Mouse (Mus musculus): ENCODE data around the gene Gp5. TPM values are rescaled to one million over a fixed set of nuclear protein-coding genes. Genes with fewer than 3 reads are reported as not detected.
"Not testable (repeated sequence)": the region's sequence is repeated elsewhere in the genome, so short reads cannot be mapped to it uniquely, and the experiment has no call there.

The Gp5 gene
- polyA plus RNA-seq (2012; rRNA removed), result 0.57 and 0.96 TPM in 2 replicates

DNA sequence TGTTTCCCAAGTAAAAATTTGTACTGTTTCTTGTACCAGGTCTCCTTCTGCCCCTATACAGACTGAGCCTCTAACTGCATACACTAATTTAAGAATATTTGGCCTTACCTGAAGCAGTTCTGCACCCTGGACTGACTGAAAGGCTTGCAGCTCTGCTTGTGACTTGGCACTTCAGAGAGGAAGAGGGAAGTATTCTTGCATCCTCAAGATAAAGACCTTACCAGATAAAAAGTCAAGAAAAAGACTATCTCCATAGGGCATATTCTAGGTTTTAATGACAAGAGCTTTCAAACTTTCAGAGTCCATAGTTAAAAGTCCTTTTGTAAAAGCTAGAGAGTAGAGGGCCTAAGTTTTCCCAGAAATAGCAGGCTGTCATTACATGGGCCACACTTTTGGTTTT is at the start of gene Gp5:
TSS of gene Gp5 (minus strand) at position 133 of the 400 bp plus-strand sequence.
- DNase-seq (ENCODE audit: low read depth), result no peak
- TF ChIP-seq POLR2A (IDR thresholded peaks at IDR 0.05; ENCODE audit: borderline replicate concordance, extremely low read depth, insufficient read depth, insufficient read length, poor library complexity, severe bottlenecking) (no peak), CTCF (IDR thresholded peaks at IDR 0.05; ENCODE audit: borderline replicate concordance, extremely low read depth, insufficient read depth, insufficient read length) (no peak)

- DNase-seq (ENCODE audit: low read depth), result not testable (repeated sequence)
Observed at GRCm38 (mm10) chr16:30353489-30353888, 42.9 kb upstream of the Gp5 start.

DNA sequence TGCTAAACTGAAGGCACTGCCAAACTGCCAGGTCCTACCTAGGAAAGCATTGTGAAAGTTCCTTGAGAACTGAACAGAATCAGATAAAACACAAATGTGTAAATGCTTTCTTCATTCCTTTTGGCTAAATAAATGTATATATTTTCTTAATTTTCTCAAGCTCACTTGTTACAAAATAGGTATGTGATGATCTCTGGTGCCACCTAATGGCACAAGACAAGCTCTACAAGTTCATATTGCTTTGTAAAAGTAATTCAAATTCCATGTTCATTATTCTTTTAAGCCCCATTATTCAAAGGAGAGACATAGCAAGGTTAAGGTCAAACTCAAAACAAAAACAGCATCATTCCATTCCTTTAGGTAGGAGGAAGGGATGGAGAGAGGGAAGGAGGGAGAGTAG is 3.7 kb upstream of the Gp5 start:
- DNase-seq (ENCODE audit: low read depth), result peak; percentile 83
- TF ChIP-seq POLR2A (IDR thresholded peaks at IDR 0.05; ENCODE audit: borderline replicate concordance, extremely low read depth, insufficient read depth, insufficient read length, poor library complexity, severe bottlenecking) (no peak), CTCF (IDR thresholded peaks at IDR 0.05; ENCODE audit: borderline replicate concordance, extremely low read depth, insufficient read depth, insufficient read length) (peak; percentile 26; the same call in 1 of the 2 replicates)

DNA sequence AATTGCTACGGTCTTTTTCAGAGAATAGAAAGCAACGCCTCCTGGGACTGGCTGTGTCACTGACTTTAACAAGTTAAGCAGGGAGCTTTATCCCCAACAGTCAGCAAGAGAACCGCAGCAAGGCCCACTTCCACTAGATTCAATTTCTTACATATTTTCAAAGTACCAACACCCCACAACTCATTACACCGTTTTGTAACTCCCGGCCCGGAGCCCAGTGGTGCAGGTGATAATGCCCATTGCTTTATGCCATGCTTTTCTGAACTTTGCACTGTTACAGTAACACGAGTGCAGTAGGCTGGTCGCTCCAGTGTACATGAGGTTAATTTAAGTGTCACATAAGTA is 436 bp downstream of the Gp5 start:
- TF ChIP-seq CTCF (IDR thresholded peaks at IDR 0.05; ENCODE audit: borderline replicate concordance, extremely low read depth, insufficient read depth, insufficient read length), result no peak
- TF ChIP-seq POLR2A (IDR thresholded peaks at IDR 0.05; ENCODE audit: borderline replicate concordance, extremely low read depth, insufficient read depth, insufficient read length, poor library complexity, severe bottlenecking), result no peak
- no peak for DNase-seq (ENCODE audit: low read depth)

- DNase-seq (ENCODE audit: low read depth), result peak; percentile 51
Observed at GRCm38 (mm10) chr16:30309395-30310170, 996 bp downstream of the Gp5 start.

GRCm38 (mm10) chr16:30308616-30309394 is 1.8 kb downstream of the Gp5 start:
- TF ChIP-seq CTCF (IDR thresholded peaks at IDR 0.05; ENCODE audit: borderline replicate concordance, extremely low read depth, insufficient read depth, insufficient read length), result no peak
- no peak for TF ChIP-seq POLR2A (IDR thresholded peaks at IDR 0.05; ENCODE audit: borderline replicate concordance, extremely low read depth, insufficient read depth, insufficient read length, poor library complexity, severe bottlenecking)
- peak; percentile 84 for DNase-seq (ENCODE audit: low read depth)

More at GRCm38 (mm10) chr16:30309395-30310170, 996 bp downstream of the Gp5 start:
- TF ChIP-seq POLR2A (IDR thresholded peaks at IDR 0.05; ENCODE audit: borderline replicate concordance, extremely low read depth, insufficient read depth, insufficient read length, poor library complexity, severe bottlenecking) (no peak), CTCF (IDR thresholded peaks at IDR 0.05; ENCODE audit: borderline replicate concordance, extremely low read depth, insufficient read depth, insufficient read length) (no peak)

- peak; percentile 13 for DNase-seq (ENCODE audit: low read depth)
- no peak for TF ChIP-seq POLR2A (IDR thresholded peaks at IDR 0.05; ENCODE audit: borderline replicate concordance, extremely low read depth, insufficient read depth, insufficient read length, poor library complexity, severe bottlenecking)
- TF ChIP-seq CTCF (IDR thresholded peaks at IDR 0.05; ENCODE audit: borderline replicate concordance, extremely low read depth, insufficient read depth, insufficient read length), result no peak
Observed at GRCm38 (mm10) chr16:30307961-30308615, 2.5 kb downstream of the Gp5 start.

GRCm38 (mm10) chr16:30307306-30307705 is 3.3 kb downstream of the Gp5 start:
- DNase-seq (ENCODE audit: low read depth), result no peak

GRCm38 (mm10) chr16:30306102-30306501 is 4.5 kb downstream of the Gp5 start:
- no peak for DNase-seq (ENCODE audit: low read depth)
- TF ChIP-seq CTCF (IDR thresholded peaks at IDR 0.05; ENCODE audit: borderline replicate concordance, extremely low read depth, insufficient read depth, insufficient read length) (no peak), POLR2A (IDR thresholded peaks at IDR 0.05; ENCODE audit: borderline replicate concordance, extremely low read depth, insufficient read depth, insufficient read length, poor library complexity, severe bottlenecking) (no peak)

More at GRCm38 (mm10) chr16:30307306-30307705, 3.3 kb downstream of the Gp5 start:
- TF ChIP-seq POLR2A (IDR thresholded peaks at IDR 0.05; ENCODE audit: borderline replicate concordance, extremely low read depth, insufficient read depth, insufficient read length, poor library complexity, severe bottlenecking) (no peak), CTCF (IDR thresholded peaks at IDR 0.05; ENCODE audit: borderline replicate concordance, extremely low read depth, insufficient read depth, insufficient read length) (no peak)

GRCm38 (mm10) chr16:30304236-30304635 is 6.3 kb downstream of the Gp5 start:
- TF ChIP-seq CTCF (IDR thresholded peaks at IDR 0.05; ENCODE audit: borderline replicate concordance, extremely low read depth, insufficient read depth, insufficient read length) (no peak), POLR2A (IDR thresholded peaks at IDR 0.05; ENCODE audit: borderline replicate concordance, extremely low read depth, insufficient read depth, insufficient read length, poor library complexity, severe bottlenecking) (no peak)
- no peak for DNase-seq (ENCODE audit: low read depth)

GRCm38 (mm10) chr16:30303411-30303810 is 7.2 kb downstream of the Gp5 start:
- TF ChIP-seq CTCF (IDR thresholded peaks at IDR 0.05; ENCODE audit: borderline replicate concordance, extremely low read depth, insufficient read depth, insufficient read length) (no peak), POLR2A (IDR thresholded peaks at IDR 0.05; ENCODE audit: borderline replicate concordance, extremely low read depth, insufficient read depth, insufficient read length, poor library complexity, severe bottlenecking) (no peak)

More at GRCm38 (mm10) chr16:30303411-30303810, 7.2 kb downstream of the Gp5 start:
- no peak for DNase-seq (ENCODE audit: low read depth)

Measured in brain, embryonic 14.5 days (tissue).